Mouse (Mus musculus) erythroblast, embryonic 14.5 days (primary cell): ENCODE data around the gene Ccdc177.

ENCODE experiments used
- GATA1 ChIP-seq: IDR thresholded peaks from 2 replicates; pipeline ENCODE4 v1.6.1; 2012; ENCODE audit warnings: low read length, inconsistent platforms, mixed read lengths
- TAL1 ChIP-seq: IDR thresholded peaks from 3 replicates; pipeline ENCODE4 v1.6.1; 2012; ENCODE audit warnings: low read length, inconsistent platforms, mixed read lengths

GRCm38 (mm10) chr12:80764116-80764515, 3.6 kb upstream of the Ccdc177 start:
- TF ChIP-seq GATA1, result no peak
- no peak for TF ChIP-seq TAL1
